Mouse (Mus musculus): ENCODE measurements around the gene Trub2. TPM values are rescaled to one million over a fixed set of nuclear protein-coding genes. Genes with fewer than 3 reads are reported as not detected.

Gene Trub2
- total and polyA plus RNA-seq, 3 experiments, result 7.9 to 66.4 (median 30.5) TPM

GRCm38 (mm10) chr2:29803400-29803831 is 15.1 kb upstream of the Trub2 start:
- no peak for TF ChIP-seq GATA2 (IDR thresholded peaks at IDR 0.05; ENCODE audit: borderline replicate concordance, low read depth, low read length)
- no peak for TF ChIP-seq POLR2AphosphoS5 (IDR thresholded peaks at IDR 0.05; ENCODE audit: insufficient replicate concordance, low read depth, low read length)
- 0 out of 2 replicates have a peak, but pooled peaks have one; percentile 5 for TF ChIP-seq CTCF (IDR thresholded peaks at IDR 0.05; ENCODE audit: low read depth, low read length)
- TF ChIP-seq TAL1 (conservative IDR thresholded peaks at IDR 0.05; ENCODE audit: low read depth, low read length), result no peak
- TF ChIP-seq GATA1 (IDR thresholded peaks at IDR 0.05; ENCODE audit: borderline replicate concordance, low read length), result no peak
- peak overlapping the region; percentile 92; the same call in 1 of the 2 replicates for H3K4me3 ChIP-seq (ENCODE audit: low read depth, low read length)
- DNase-seq (ENCODE audit: low spot score) (peak; percentile 67), ATAC-seq (ENCODE audit: extremely low read depth, insufficient number of reproducible peaks, low FRiP score, poor library complexity, severe bottlenecking) (peak; percentile 66; the same call in 1 of the 2 replicates)
- H3K9me3 ChIP-seq (replicated peaks), result no peaks in the 10 kb centered on the region
- H3K27me3 ChIP-seq (ENCODE audit: insufficient read depth, low read length), result peaks cover 13% of the 10 kb centered on the region
- peaks cover 42% of the 10 kb centered on the region for H3K36me3 ChIP-seq (replicated peaks)
- H3K4me1 ChIP-seq (ENCODE audit: insufficient read depth, low read depth, low read length), result peaks cover 17% of the 10 kb centered on the region

DNA sequence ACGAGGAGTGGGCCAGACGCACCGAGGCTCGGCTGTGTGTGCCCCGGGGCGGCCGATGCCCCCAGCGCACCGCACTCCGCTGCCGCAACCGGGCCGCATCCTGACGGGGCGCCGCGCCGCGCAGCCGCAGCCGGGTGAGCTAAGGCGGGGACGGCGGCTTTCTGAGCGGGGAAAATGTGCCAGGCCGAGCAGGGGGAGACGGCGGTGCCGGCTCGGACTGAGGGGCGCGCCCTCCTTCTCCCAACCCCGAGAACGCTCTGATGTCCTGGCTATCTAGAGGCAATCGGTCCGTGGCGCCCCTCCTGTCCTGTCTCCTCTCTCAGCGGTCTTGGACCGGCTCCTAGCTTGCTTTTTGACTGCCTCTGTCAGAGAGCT is 14.5 kb upstream of the Trub2 start:
- peak; percentile 33 for DNase-seq (ENCODE audit: low spot score)
- Histone ChIP-seq H3K4me3 (ENCODE audit: low read depth, low read length) (peak overlapping the region; percentile 92), H3K36me3 (replicated peaks) (peaks cover 38% of the 10 kb centered on the region), H3K9me3 (replicated peaks) (no peaks in the 10 kb centered on the region), H3K4me1 (ENCODE audit: insufficient read depth, low read depth, low read length) (peaks cover 17% of the 10 kb centered on the region), H3K27me3 (ENCODE audit: insufficient read depth, low read length) (peaks cover 13% of the 10 kb centered on the region)
- no peak for ATAC-seq (ENCODE audit: extremely low read depth, insufficient number of reproducible peaks, low FRiP score, poor library complexity, severe bottlenecking)
- TF ChIP-seq TAL1 (conservative IDR thresholded peaks at IDR 0.05; ENCODE audit: low read depth, low read length) (no peak), GATA1 (IDR thresholded peaks at IDR 0.05; ENCODE audit: borderline replicate concordance, low read length) (no peak), CTCF (IDR thresholded peaks at IDR 0.05; ENCODE audit: low read depth, low read length) (no peak), POLR2AphosphoS5 (IDR thresholded peaks at IDR 0.05; ENCODE audit: insufficient replicate concordance, low read depth, low read length) (no peak), GATA2 (IDR thresholded peaks at IDR 0.05; ENCODE audit: borderline replicate concordance, low read depth, low read length) (no peak)

DNA sequence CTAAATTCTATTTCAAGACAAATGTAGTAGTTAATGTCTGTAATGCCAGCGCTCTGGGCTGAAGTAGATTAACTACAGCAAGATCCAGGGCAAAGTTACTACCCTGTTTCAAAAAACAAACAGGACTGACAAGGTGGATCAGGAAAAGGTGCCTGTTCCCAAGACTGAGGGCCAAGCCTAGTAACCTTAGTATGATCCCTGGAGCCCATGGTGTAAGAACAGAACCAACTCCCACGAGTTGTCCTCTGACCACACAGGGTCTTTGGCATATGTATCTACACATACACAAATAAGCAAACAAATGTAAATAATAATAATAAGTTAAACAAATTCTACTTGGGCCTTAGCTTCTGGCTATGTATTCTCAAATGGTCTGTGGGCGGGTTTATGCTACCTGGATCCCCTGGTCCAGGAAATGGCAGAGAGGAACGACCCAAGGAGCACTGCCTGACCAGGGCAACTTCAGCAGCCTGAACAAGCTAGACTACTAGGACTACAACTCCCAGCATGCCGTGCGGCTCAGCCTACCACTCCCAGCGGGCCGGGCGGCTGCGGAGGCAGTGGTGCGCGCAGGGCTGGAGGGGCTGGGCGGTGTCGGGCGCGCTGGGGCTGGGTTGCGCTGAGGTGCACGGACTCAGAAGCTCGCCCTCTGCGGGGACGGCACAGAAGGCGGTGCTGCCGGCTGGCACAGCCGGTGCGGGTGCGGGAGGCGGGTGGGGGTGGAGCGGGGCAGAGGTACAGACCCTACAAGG is 13.9 kb upstream of the Trub2 start, which contains the start of gene Slc27a4:
Gene Slc27a4, plus strand, starts transcription at position 560 of the 752 bp plus-strand sequence.
- Histone ChIP-seq H3K4me1 (ENCODE audit: insufficient read depth, low read depth, low read length) (peaks cover 17% of the 10 kb centered on the region), H3K9me3 (replicated peaks) (no peaks in the 10 kb centered on the region), H3K4me3 (ENCODE audit: low read depth, low read length) (peak within 1 kb of the TSS; percentile 92), H3K36me3 (replicated peaks) (peaks cover 34% of the 10 kb centered on the region), H3K27me3 (ENCODE audit: insufficient read depth, low read length) (peaks cover 13% of the 10 kb centered on the region)
- TF ChIP-seq GATA1 (IDR thresholded peaks at IDR 0.05; ENCODE audit: borderline replicate concordance, low read length) (no peak), GATA2 (IDR thresholded peaks at IDR 0.05; ENCODE audit: borderline replicate concordance, low read depth, low read length) (no peak)
- ATAC-seq (ENCODE audit: extremely low read depth, insufficient number of reproducible peaks, low FRiP score, poor library complexity, severe bottlenecking) (peak; percentile 62; the same call in 1 of the 2 replicates), DNase-seq (ENCODE audit: low spot score) (peak; percentile 96)

DNA sequence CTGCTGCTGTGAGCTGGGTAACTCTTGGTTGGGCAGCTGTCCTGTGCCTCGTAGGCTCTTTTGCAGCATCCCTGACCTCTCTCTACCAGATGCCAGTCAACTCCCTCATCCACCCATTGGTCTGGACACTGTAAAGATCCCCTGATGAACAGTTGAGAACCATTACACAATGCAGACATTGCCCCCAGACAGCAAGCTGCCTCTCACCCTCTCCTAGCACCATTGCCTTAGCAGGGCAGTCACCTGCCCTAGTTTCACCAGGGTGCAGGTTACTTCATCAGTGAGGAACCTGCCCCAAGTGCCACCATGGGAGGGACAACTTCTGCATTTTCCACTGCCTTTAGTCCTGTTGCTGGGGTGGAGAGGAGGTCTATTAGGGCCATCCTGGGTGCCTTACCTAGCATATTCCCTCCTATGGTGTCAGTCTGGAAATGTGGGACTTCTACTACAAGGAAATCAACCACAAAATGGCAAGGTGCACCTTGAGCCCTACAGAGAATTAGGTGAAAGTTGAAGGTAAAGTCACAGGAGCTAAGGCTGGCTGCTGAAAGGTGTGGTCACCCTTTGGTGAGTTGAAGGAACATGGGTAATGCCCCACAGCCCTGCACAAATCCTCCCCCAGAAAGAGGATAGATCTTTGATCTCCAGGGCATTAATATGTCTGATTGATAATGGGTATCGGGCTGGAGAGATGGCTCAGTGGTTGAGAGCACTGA is 4.6 kb upstream of the Trub2 start:
- H3K4me3 ChIP-seq (ENCODE audit: low read depth, low read length), result no peak overlapping the region
- no peak for DNase-seq (ENCODE audit: low spot score)
- no peak for ATAC-seq (ENCODE audit: extremely low read depth, insufficient number of reproducible peaks, low FRiP score, poor library complexity, severe bottlenecking)
- H3K27me3 ChIP-seq (ENCODE audit: insufficient read depth, low read length), result no peaks in the 10 kb centered on the region
- H3K4me1 ChIP-seq (ENCODE audit: insufficient read depth, low read depth, low read length), result peaks cover 14% of the 10 kb centered on the region
- TF ChIP-seq POLR2AphosphoS5 (IDR thresholded peaks at IDR 0.05; ENCODE audit: insufficient replicate concordance, low read depth, low read length), result no peak
- TF ChIP-seq TAL1 (conservative IDR thresholded peaks at IDR 0.05; ENCODE audit: low read depth, low read length), result no peak
- no peak for TF ChIP-seq GATA1 (IDR thresholded peaks at IDR 0.05; ENCODE audit: borderline replicate concordance, low read length)
- no peak for TF ChIP-seq CTCF (IDR thresholded peaks at IDR 0.05; ENCODE audit: low read depth, low read length)
- no peak for TF ChIP-seq GATA2 (IDR thresholded peaks at IDR 0.05; ENCODE audit: borderline replicate concordance, low read depth, low read length)
- H3K36me3 ChIP-seq (replicated peaks), result peaks cover 78% of the 10 kb centered on the region
- H3K9me3 ChIP-seq (replicated peaks), result no peaks in the 10 kb centered on the region

DNA sequence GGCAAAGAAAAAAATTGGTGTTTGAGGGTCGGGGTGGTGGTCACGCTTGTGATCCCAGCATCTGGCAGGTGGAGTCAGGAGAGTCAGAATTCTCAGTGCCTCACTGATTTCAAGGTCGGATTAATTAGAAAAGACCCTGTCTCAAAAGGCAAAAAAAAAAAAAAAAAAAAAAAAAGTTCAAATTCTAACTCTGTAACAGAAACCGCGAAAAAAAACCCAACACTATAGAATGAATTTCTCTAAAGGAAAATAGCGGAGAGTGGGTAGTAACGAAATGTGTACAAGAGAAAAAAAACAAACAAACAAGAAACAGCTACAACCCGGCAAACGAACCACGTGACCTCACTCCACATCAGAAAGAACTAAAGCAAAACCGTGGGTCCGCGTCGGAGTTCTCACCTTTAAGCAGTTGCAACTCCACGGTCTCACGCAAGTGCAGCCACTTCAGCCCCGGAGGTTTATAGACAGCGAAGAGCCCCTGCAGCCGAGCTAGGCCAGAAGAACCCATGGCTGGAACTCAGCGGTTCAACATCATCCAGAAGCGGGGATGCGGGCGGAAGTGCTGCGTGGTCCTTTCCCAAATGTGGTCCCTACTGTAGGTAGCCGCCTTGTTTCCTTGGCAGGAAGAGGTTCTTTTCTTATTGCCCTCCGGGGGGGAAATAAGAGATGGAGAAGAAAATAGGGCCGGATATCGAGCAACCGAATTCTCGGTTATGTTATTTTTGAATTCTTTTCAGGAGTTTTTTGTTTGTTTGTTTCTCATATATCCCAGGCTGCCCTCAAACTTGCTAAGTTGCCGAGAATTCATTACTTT is 991 bp downstream of the Trub2 start, which contains the start of gene Coq4:
Gene Coq4, plus strand, starts transcription at position 390 of the 814 bp plus-strand sequence.
- peaks cover 74% of the 10 kb centered on the region for H3K36me3 ChIP-seq (replicated peaks)
- no peak for TF ChIP-seq CTCF (IDR thresholded peaks at IDR 0.05; ENCODE audit: low read depth, low read length)
- no peak for TF ChIP-seq TAL1 (conservative IDR thresholded peaks at IDR 0.05; ENCODE audit: low read depth, low read length)
- TF ChIP-seq GATA2 (IDR thresholded peaks at IDR 0.05; ENCODE audit: borderline replicate concordance, low read depth, low read length), result no peak
- TF ChIP-seq POLR2AphosphoS5 (IDR thresholded peaks at IDR 0.05; ENCODE audit: insufficient replicate concordance, low read depth, low read length), result no peak
- no peak for TF ChIP-seq GATA1 (IDR thresholded peaks at IDR 0.05; ENCODE audit: borderline replicate concordance, low read length)

More for the DNA sequence above, 991 bp downstream of the Trub2 start, which contains the start of gene Coq4:
- Histone ChIP-seq H3K4me1 (ENCODE audit: insufficient read depth, low read depth, low read length) (peaks cover 24% of the 10 kb centered on the region), H3K9me3 (replicated peaks) (no peaks in the 10 kb centered on the region), H3K27me3 (ENCODE audit: insufficient read depth, low read length) (no peaks in the 10 kb centered on the region), H3K4me3 (ENCODE audit: low read depth, low read length) (peak within 1 kb of the TSS; percentile 88)
- ATAC-seq (ENCODE audit: extremely low read depth, insufficient number of reproducible peaks, low FRiP score, poor library complexity, severe bottlenecking), result peak; percentile 75
- DNase-seq (ENCODE audit: low spot score), result peak; percentile 87
